Mouse (Mus musculus): ENCODE measurements around the gene Apold1.

GRCm38 (mm10) chr6:135006372-135006771 is 24.9 kb downstream of the Apold1 start:
- TF ChIP-seq CTCF (IDR thresholded peaks at IDR 0.05; ENCODE audit: low read depth) (no peak), EP300 (optimal IDR thresholded peaks at IDR 0.05) (no peak)

Data from stomach, postnatal 0 days (tissue).